Mouse (Mus musculus) layer of hippocampus, postnatal 14 days (tissue): ENCODE data around the gene Cdkn2aipnl. TPM values are rescaled to one million over a fixed set of nuclear protein-coding genes. Genes with fewer than 3 reads are reported as not detected.

ENCODE experiments used
- DNase-seq, 2 experiments: peaks; one replicate each; pipeline ENCODE4 v3.0.0; 2021 to 2022; ENCODE audit warnings: low spot score in 2 of 2, mixed read lengths in 1 of 2
- total RNA-seq, 2 experiments: library from RNA; stranded (reverse); gene quantifications; 2 replicates each; pipeline ENCODE4 v1.2.3; 2021

Gene Cdkn2aipnl
- total RNA-seq, 2 experiments from 2014 or later, result 28.7 to 33.7 TPM

DNA sequence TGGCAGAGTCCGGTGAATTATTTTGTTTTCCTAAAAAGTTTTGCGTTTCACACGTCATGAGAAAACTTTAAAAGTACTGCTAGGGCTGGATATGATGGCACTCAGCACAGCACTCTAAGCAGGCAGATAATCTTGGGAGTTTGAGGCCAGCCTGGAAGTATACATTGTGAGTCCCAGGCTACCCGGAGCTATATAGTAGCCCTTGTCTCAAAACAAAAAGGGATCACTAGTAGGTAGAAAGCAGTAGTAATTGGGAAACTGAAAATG is 36.0 kb downstream of the Cdkn2aipnl start:
- no peak for DNase-seq

DNA sequence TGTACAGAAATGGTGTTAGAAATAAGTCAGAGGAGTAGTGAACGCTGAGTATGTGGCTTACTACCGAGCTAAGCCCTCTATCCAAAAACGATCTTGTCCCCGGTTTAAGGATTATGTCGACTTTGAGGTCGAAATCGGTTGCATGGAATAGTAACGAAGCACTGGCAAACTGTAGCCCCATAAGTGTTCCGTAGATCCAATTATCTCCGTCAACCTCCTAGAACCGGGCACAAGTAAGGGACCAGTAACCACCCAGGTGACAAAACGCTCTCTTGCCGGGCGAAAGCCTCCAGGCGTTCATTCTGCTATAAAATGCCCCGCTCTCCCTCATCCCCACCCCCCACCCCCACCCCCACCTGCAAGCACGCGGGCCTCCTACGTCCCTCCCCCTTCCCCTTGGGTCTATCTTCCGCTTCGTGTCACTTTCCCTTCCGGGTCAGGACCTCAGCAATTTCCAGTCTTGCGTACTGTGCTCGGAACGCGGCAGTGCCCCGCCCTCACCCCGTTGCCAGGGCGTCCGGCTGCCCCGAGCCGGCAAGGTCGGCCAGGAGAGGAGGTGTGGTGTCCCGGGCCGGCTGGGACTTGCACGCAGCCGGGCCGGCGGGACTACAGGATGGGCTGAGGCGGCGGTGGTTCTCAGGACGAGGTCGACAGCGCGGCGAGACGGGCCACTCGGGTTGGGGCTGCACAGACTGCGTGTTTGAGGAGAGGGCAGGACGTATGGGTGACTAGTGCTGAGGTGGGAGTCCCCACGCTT is 36.5 kb downstream of the Cdkn2aipnl start, which contains the start of gene Cdkl3:
Gene Cdkl3, plus strand, starts transcription at position 450 of the 757 bp plus-strand sequence.
- DNase-seq, result peak; percentile 83 to 92

DNA sequence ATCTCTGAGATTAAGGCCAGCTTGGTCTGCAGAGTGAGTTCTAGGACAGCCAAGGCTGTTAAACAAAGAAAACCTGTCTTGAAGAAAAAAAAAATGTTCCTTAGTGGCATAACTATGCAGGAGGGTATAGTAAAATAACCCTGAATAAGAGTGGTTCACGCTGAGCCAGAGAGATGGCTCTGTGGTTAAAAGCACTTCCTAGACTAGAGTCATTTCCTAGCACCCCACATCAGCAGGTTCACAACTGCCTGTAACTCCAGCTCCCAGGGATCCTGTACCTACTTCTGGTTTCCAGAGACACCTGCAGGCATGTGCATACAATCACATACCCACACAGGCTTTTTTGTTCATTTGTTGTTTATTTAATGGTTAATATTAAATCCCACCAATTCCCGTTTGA is 38.1 kb downstream of the Cdkn2aipnl start:
- no peak for DNase-seq

DNA sequence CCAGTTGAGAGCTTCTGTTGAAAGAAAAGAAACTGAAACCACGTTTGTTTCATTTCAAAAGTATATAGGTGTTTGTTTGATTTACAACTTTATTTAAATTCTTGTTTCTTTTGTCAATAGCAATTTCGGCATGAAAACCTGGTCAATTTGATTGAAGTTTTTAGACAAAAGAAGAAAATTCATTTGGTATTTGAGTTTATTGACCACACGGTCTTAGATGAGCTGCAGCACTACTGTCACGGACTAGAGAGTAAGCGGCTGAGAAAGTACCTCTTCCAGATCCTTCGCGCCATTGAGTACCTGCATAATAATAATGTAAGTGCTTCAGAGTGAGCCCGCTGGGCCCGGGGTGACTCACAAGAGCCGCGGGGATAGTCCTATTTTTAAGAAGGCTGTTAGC is 43.5 kb downstream of the Cdkn2aipnl start:
- DNase-seq, result no peak

DNA sequence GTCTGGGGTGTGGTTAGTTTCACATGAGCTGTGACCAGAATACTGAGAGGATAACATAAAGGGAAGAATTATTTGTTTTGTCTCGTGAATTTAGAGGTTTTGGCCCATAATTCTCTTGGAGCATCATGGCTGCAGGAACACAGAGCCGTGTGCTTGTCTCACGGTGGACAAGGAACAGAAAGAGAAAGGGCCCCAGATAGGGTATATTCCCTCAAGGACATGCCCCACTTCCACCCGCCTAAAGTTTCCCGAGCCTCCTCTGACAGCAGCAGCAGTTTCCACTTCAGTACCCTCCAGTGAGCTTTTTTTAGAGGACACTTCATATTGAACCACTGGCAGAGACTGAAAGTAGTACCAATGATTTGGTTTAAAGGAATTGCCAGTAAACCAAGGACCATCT is 44.1 kb downstream of the Cdkn2aipnl start:
- no peak for DNase-seq

DNA sequence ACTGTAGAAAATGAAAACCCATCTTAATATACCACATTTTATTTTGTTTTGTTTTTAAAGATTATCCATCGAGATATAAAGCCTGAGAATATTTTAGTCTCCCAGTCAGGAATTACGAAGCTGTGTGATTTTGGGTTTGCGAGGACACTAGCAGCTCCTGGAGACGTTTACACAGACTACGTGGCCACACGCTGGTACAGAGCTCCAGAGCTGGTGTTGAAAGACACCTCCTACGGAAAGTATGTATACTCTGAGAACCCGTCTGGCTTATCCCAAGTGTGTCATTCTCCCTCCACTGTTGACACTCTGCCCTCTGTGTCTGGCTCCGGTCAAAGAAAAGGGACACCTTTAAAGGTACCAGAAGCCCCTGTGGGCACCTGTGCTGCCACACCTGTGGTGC is 50.8 kb downstream of the Cdkn2aipnl start:
- no peak for DNase-seq

Other genes with a start within 250 kb of the Cdkn2aipnl start
- gene Sec24a, start 204.0 kb upstream of the Cdkn2aipnl start, total RNA-seq, result 10 to 100 TPM; 23.1 to 23.7 TPM
- gene Sar1b, start 204.0 kb upstream of the Cdkn2aipnl start, total RNA-seq, result 10 to 100 TPM; 71.8 to 74.5 TPM
- 10 to 100 TPM; 14.5 to 15.0 TPM for gene Jade2, start 110.0 kb upstream of the Cdkn2aipnl start, total RNA-seq
- gene Ube2b, start 33.1 kb downstream of the Cdkn2aipnl start, total RNA-seq, result 100 to 1,000 TPM; 166 to 171 TPM
- 10 to 100 TPM; 20.4 to 20.8 TPM for gene Cdkl3, start 36.6 kb downstream of the Cdkn2aipnl start, total RNA-seq
- 100 to 1,000 TPM; 128 to 136 TPM for gene Ppp2ca, start 131.0 kb downstream of the Cdkn2aipnl start, total RNA-seq
- gene Olfr1373, start 177.9 kb downstream of the Cdkn2aipnl start, total RNA-seq, result not detected
- not detected for gene Olfr1371, start 246.3 kb downstream of the Cdkn2aipnl start, total RNA-seq